Mouse (Mus musculus): Measurements from ENCODE around the gene Atp8b2. TPM values are rescaled to one million over a fixed set of nuclear protein-coding genes. Genes with fewer than 3 reads are reported as not detected.

Gene Atp8b2
- total and polyA plus RNA-seq, 3 experiments: 33.2 to 44.4 (median 35.8) TPM

DNA sequence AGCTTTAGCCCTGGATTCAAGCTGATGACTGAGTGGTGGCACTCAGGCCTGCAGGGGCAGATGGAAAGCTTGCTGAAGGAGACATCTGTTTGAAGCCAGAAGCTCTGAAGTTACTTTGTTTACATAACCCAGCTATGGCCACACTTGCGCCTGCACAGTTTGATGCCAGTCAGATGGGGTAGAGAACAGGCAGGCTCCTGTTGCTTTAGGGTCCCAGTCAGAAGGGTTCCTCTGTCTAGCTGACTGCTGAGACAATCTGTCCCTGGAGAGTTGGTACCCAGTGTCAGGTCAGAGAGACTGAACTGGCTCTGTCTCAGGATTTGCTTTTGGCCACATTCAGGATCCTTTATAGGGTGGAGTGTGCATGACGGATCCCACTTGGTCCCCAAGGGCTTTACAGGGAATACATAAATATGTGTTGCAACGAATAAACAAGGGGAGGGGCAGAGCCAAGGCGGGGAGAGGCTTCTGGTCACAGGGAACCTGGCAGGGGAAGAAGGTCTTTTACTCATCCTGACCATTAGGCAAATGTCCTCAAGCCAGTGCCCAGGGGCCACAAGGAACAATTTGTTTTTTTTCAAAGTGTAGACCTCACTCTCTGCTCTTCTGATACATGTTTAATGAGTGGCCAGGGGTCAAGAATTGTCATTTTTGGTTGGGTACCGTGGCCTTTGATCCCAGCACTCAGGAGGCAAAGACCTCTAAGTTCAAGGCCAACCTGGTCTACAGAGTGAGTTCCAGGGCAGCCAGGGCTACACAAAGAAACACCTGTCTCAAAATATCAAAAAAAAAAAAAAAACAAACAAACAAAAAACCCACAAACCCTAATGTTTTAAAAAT is 53.4 kb downstream of the Atp8b2 start (continued):
- TF ChIP-seq RAD21 (IDR thresholded peaks at IDR 0.05; ENCODE audit: low read depth, low read length) (no peak), ETS1 (conservative IDR thresholded peaks at IDR 0.05; ENCODE audit: low read depth, low read length) (peak; percentile 20; the same call in 1 of the 2 replicates), TCF12 (IDR thresholded peaks at IDR 0.05; ENCODE audit: low read depth, low read length) (peak; percentile 52; the same call in 1 of the 2 replicates), EP300 (IDR thresholded peaks at IDR 0.05; ENCODE audit: low read length) (peak; percentile 46), USF1 (IDR thresholded peaks at IDR 0.05; ENCODE audit: low read depth, low read length) (no peak), MAX (IDR thresholded peaks at IDR 0.05; ENCODE audit: low read length) (no peak), MAZ (IDR thresholded peaks at IDR 0.05; ENCODE audit: low read depth, low read length) (peak; percentile 63), JUND (conservative IDR thresholded peaks at IDR 0.05; ENCODE audit: low read depth, low read length) (no peak), USF2 (conservative IDR thresholded peaks at IDR 0.05; ENCODE audit: low read depth, low read length) (no peak), CTCF (conservative IDR thresholded peaks at IDR 0.05 in 1 of 2, IDR thresholded peaks at IDR 0.05 in 1 of 2; ENCODE audit: low read depth in 2 of 2, low read length in 2 of 2) (no peak), PAX5 (IDR thresholded peaks at IDR 0.05; ENCODE audit: low read length) (no peak), UBTF (IDR thresholded peaks at IDR 0.05; ENCODE audit: low read depth, low read length) (peak; percentile 52; the same call in 1 of the 2 replicates), SMC3 (IDR thresholded peaks at IDR 0.05; ENCODE audit: low read depth, low read length) (no peak), POLR2A (IDR thresholded peaks at IDR 0.05; ENCODE audit: low read depth, low read length) (no peak), SIN3A (IDR thresholded peaks at IDR 0.05; ENCODE audit: low read length) (peak; percentile 62; the same call in 1 of the 2 replicates), MXI1 (IDR thresholded peaks at IDR 0.05; ENCODE audit: low read depth, low read length) (peak; percentile 56; the same call in 1 of the 2 replicates), GABPA (IDR thresholded peaks at IDR 0.05; ENCODE audit: insufficient replicate concordance, low read depth, low read length) (no peak), ELF1 (IDR thresholded peaks at IDR 0.05; ENCODE audit: low read depth, low read length) (no peak), ZNF384 (IDR thresholded peaks at IDR 0.05; ENCODE audit: low read depth, low read length) (peak; percentile 43; the same call in 1 of the 2 replicates), MYC (IDR thresholded peaks at IDR 0.05; ENCODE audit: low read depth, low read length) (0 out of 2 replicates have a peak, but pooled peaks have one; percentile 34)

DNA sequence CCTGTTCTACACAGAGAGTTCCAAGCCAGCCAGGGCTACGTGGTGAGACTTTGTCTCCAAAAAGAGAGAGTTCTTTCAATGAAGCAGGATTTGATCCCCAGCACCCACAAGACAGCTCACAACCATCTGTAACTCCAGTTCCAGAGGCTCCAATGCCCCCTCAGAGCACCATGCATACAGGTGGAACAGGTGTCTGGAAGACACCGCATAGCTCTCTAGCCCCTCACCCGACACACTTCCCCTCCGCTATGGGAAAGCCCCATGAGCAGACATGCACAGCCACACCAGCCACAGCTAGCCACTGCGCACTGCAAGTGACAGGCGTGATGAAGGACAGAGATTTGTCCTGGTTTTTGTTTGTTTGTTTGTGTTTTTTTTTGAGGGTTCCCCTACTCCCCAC is 54.5 kb downstream of the Atp8b2 start:
- in situ Hi-C loops (cut with MboI; ENCODE audit: low pct_ligation_motif_present, low pct_unique_long_range_greater_than_20kb, low sequenced_read_pairs) (no loop called here), dilution Hi-C loops (cut with MboI; ENCODE audit: extremely low pct_ligation_motif_present, extremely low pct_unique_long_range_greater_than_20kb, low sequenced_read_pairs) (no loop called here)
- Histone ChIP-seq H3K9me3 (replicated peaks; ENCODE audit: low read length) (no peaks in the 10 kb centered on the region), H3K27me3 (replicated peaks) (peaks cover 14% of the 10 kb centered on the region), H3K4me3 (replicated peaks in 1 of 3; ENCODE audit: low read depth in 2 of 3, low read length in 2 of 3, poor library complexity in 1 of 3) (no peak overlapping the region), H3K27ac (ENCODE audit: insufficient read depth, low read depth) (peak overlapping the region; percentile 84), H3K4me1 (ENCODE audit: control insufficient read depth in 1 of 2, insufficient read depth in 2 of 2) (peaks cover 36 to 87% of the 10 kb centered on the region in 2 experiments), H3K79me2 (replicated peaks; ENCODE audit: control insufficient read depth, extremely low read depth, insufficient read depth, poor library complexity, severe bottlenecking) (peaks cover under 1% of the 10 kb centered on the region; the same call in 1 of the 2 replicates), H3K36me3 (replicated peaks in 1 of 2; ENCODE audit: control insufficient read depth in 1 of 2, insufficient read depth in 1 of 2, low read length in 1 of 2) (peaks cover 2 to 3% of the 10 kb centered on the region in 2 experiments), H3K4me2 (ENCODE audit: insufficient read depth, low read depth, poor library complexity, severe bottlenecking) (peak overlapping the region; percentile 85), H3K9ac (ENCODE audit: insufficient read depth, low read depth) (no peak overlapping the region)
- DNase-seq (ENCODE audit: extremely low read depth): peak; percentile 60
- TF ChIP-seq CHD1 (IDR thresholded peaks at IDR 0.05; ENCODE audit: low read depth, low read length): no peak
- TF ChIP-seq TCF12 (IDR thresholded peaks at IDR 0.05; ENCODE audit: low read depth, low read length): peak; percentile 94
- TF ChIP-seq TBP (conservative IDR thresholded peaks at IDR 0.05; ENCODE audit: low read depth, low read length): no peak
- no peak for TF ChIP-seq SMC3 (IDR thresholded peaks at IDR 0.05; ENCODE audit: low read depth, low read length)
- peak; percentile 14 for TF ChIP-seq RAD21 (IDR thresholded peaks at IDR 0.05; ENCODE audit: low read depth, low read length)
- no peak for TF ChIP-seq USF1 (IDR thresholded peaks at IDR 0.05; ENCODE audit: low read depth, low read length)
- peak; percentile 66 for TF ChIP-seq NRF1 (IDR thresholded peaks at IDR 0.05; ENCODE audit: low read depth, low read length)
- TF ChIP-seq HCFC1 (IDR thresholded peaks at IDR 0.05; ENCODE audit: low read depth, low read length): no peak
- TF ChIP-seq MEF2A (IDR thresholded peaks at IDR 0.05; ENCODE audit: borderline replicate concordance, low read depth, low read length): peak; percentile 64
- no peak for TF ChIP-seq ZKSCAN1 (IDR thresholded peaks at IDR 0.05; ENCODE audit: borderline replicate concordance, low read depth, low read length)
- TF ChIP-seq E2F4 (IDR thresholded peaks at IDR 0.05; ENCODE audit: insufficient replicate concordance, low read depth, low read length): no peak
- no peak for TF ChIP-seq GABPA (IDR thresholded peaks at IDR 0.05; ENCODE audit: insufficient replicate concordance, low read depth, low read length)
- no peak for TF ChIP-seq JUN (IDR thresholded peaks at IDR 0.05; ENCODE audit: insufficient read depth, low read depth, low read length)
- TF ChIP-seq PAX5 (IDR thresholded peaks at IDR 0.05; ENCODE audit: low read length): no peak
- TF ChIP-seq MAX (IDR thresholded peaks at IDR 0.05; ENCODE audit: low read length): peak; percentile 71; the same call in 1 of the 2 replicates
- no peak for TF ChIP-seq NELFE (IDR thresholded peaks at IDR 0.05; ENCODE audit: low read depth, low read length)
- TF ChIP-seq ELF1 (IDR thresholded peaks at IDR 0.05; ENCODE audit: low read depth, low read length): 0 out of 2 replicates have a peak, but pooled peaks have one; percentile 40
- TF ChIP-seq JUND (conservative IDR thresholded peaks at IDR 0.05; ENCODE audit: low read depth, low read length): 0 out of 2 replicates have a peak, but pooled peaks have one; percentile 9
- no peak for TF ChIP-seq KAT2A (IDR thresholded peaks at IDR 0.05; ENCODE audit: insufficient replicate concordance, low read length)
- peak; percentile 79 for TF ChIP-seq CHD2 (IDR thresholded peaks at IDR 0.05; ENCODE audit: low read length)
- TF ChIP-seq ZC3H11A (IDR thresholded peaks at IDR 0.05; ENCODE audit: low read depth, low read length): no peak
- TF ChIP-seq MAZ (IDR thresholded peaks at IDR 0.05; ENCODE audit: low read depth, low read length): peak; percentile 80; the same call in 1 of the 2 replicates
- TF ChIP-seq MAFK (IDR thresholded peaks at IDR 0.05; ENCODE audit: insufficient replicate concordance, low read length): no peak
- peak; percentile 17; the same call in 1 of the 2 replicates for TF ChIP-seq UBTF (IDR thresholded peaks at IDR 0.05; ENCODE audit: low read depth, low read length)
- TF ChIP-seq ETS1 (conservative IDR thresholded peaks at IDR 0.05; ENCODE audit: low read depth, low read length): peak; percentile 67

All from CH12.LX (cell line).